Mouse (Mus musculus) testis, adult 2 months (tissue): ENCODE measurements at regions not wholly inside any gene's neighbourhood (a gene's known extent, or its start where the extent isn't known, plus 50 kb on each side); places are given as distances from the start of the nearest gene placed in this dataset.

Experiments
- H3K27ac ChIP-seq: fragments of 200-500 bp; 2 replicates; pipeline ENCODE4 v1.5.1; 2012; ENCODE audit warnings: low read depth, low read length; ENCODE audit not compliant: control insufficient read depth, insufficient read depth
- H3K27me3 ChIP-seq: fragments of 200-500 bp; 2 replicates; pipeline ENCODE4 v1.6.1; 2012; ENCODE audit warnings: mild to moderate bottlenecking, low read length, moderate library complexity; ENCODE audit not compliant: control insufficient read depth, insufficient read depth
- H3K36me3 ChIP-seq: fragments of 200-500 bp; 2 replicates; pipeline ENCODE4 v1.6.1; 2012; ENCODE audit warnings: mild to moderate bottlenecking, low read length; ENCODE audit not compliant: control insufficient read depth, insufficient read depth
- H3K4me1 ChIP-seq: fragments of 200-500 bp; 2 replicates; pipeline ENCODE4 v1.6.1; 2012; ENCODE audit warnings: low read length; ENCODE audit not compliant: control insufficient read depth, insufficient read depth
- H3K4me3 ChIP-seq: fragments of 200-500 bp; 2 replicates; pipeline ENCODE4 v1.5.1; 2012; ENCODE audit warnings: low read depth, mild to moderate bottlenecking, low read length, moderate library complexity, mixed read lengths; ENCODE audit not compliant: control insufficient read depth
- CTCF ChIP-seq: fragments of 200-500 bp; IDR thresholded peaks from 2 replicates; pipeline ENCODE4 v1.5.1; 2012; ENCODE audit warnings: low read depth, mild to moderate bottlenecking, inconsistent platforms, low read length, moderate library complexity; ENCODE audit not compliant: control insufficient read depth, insufficient read depth, insufficient replicate concordance
- POLR2A ChIP-seq: fragments of 200-500 bp; IDR thresholded peaks from 2 replicates; pipeline ENCODE4 v1.6.1; 2012; ENCODE audit warnings: low read depth, mild to moderate bottlenecking, inconsistent platforms, low read length, moderate library complexity; ENCODE audit not compliant: control insufficient read depth

- no peak overlapping the region for H3K4me3 ChIP-seq
- no peak overlapping the region for H3K27ac ChIP-seq
- no peaks in the 10 kb centered on the region for H3K36me3 ChIP-seq
- H3K4me1 ChIP-seq, result no peaks in the 10 kb centered on the region
- H3K27me3 ChIP-seq, result no peaks in the 10 kb centered on the region
- no peak for TF ChIP-seq CTCF
- no peak for TF ChIP-seq POLR2A
Measured at GRCm38 (mm10) chr2:158922766-158923165, 128.2 kb downstream of the Dhx35 start.

GRCm38 (mm10) chr2:158929507-158929906 lies 134.9 kb downstream of the Dhx35 start:
- no peaks in the 10 kb centered on the region for H3K4me1 ChIP-seq
- H3K27ac ChIP-seq, result no peak overlapping the region

GRCm38 (mm10) chr2:158937948-158938565 lies 143.4 kb downstream of the Dhx35 start:
- no peaks in the 10 kb centered on the region for H3K27me3 ChIP-seq
- H3K4me1 ChIP-seq, result no peaks in the 10 kb centered on the region
- no peak for TF ChIP-seq POLR2A
- TF ChIP-seq CTCF, result no peak
- no peaks in the 10 kb centered on the region for H3K36me3 ChIP-seq
- H3K27ac ChIP-seq, result no peak overlapping the region
- H3K4me3 ChIP-seq, result no peak overlapping the region

More at GRCm38 (mm10) chr2:158929507-158929906, 134.9 kb downstream of the Dhx35 start:
- TF ChIP-seq CTCF (no peak), POLR2A (no peak)
- Histone ChIP-seq H3K27me3 (no peaks in the 10 kb centered on the region), H3K4me3 (no peak overlapping the region), H3K36me3 (no peaks in the 10 kb centered on the region)

GRCm38 (mm10) chr2:158949418-158949817 lies 154.8 kb downstream of the Dhx35 start:
- Histone ChIP-seq H3K36me3 (no peaks in the 10 kb centered on the region), H3K4me3 (no peak overlapping the region), H3K27ac (no peak overlapping the region), H3K4me1 (no peaks in the 10 kb centered on the region), H3K27me3 (no peaks in the 10 kb centered on the region)
- TF ChIP-seq CTCF, result no peak
- TF ChIP-seq POLR2A, result no peak

GRCm38 (mm10) chr2:158951061-158951460 lies 156.5 kb downstream of the Dhx35 start:
- no peak for TF ChIP-seq POLR2A
- Histone ChIP-seq H3K4me1 (no peaks in the 10 kb centered on the region), H3K36me3 (no peaks in the 10 kb centered on the region), H3K27me3 (no peaks in the 10 kb centered on the region), H3K4me3 (no peak overlapping the region), H3K27ac (no peak overlapping the region)

GRCm38 (mm10) chr2:158956888-158957287 lies 162.3 kb downstream of the Dhx35 start:
- TF ChIP-seq POLR2A, result no peak
- no peak for TF ChIP-seq CTCF
- no peak overlapping the region for H3K4me3 ChIP-seq
- H3K4me1 ChIP-seq, result no peaks in the 10 kb centered on the region
- no peaks in the 10 kb centered on the region for H3K27me3 ChIP-seq
- H3K27ac ChIP-seq, result no peak overlapping the region
- H3K36me3 ChIP-seq, result no peaks in the 10 kb centered on the region

GRCm38 (mm10) chr2:158965003-158965665 lies 170.5 kb downstream of the Dhx35 start:
- Histone ChIP-seq H3K36me3 (no peaks in the 10 kb centered on the region), H3K27me3 (no peaks in the 10 kb centered on the region), H3K4me1 (no peaks in the 10 kb centered on the region), H3K4me3 (no peak overlapping the region), H3K27ac (no peak overlapping the region)
- no peak for TF ChIP-seq CTCF
- TF ChIP-seq POLR2A, result no peak

- Histone ChIP-seq H3K4me3 (no peak overlapping the region), H3K27ac (no peak overlapping the region), H3K4me1 (no peaks in the 10 kb centered on the region), H3K27me3 (no peaks in the 10 kb centered on the region), H3K36me3 (no peaks in the 10 kb centered on the region)
- TF ChIP-seq CTCF (no peak), POLR2A (no peak)
Measured at GRCm38 (mm10) chr2:158972178-158972577, 177.6 kb downstream of the Dhx35 start.
